Mouse (Mus musculus) B cell, adult (primary cell): ENCODE data around the gene Eif4a2. TPM values are rescaled to one million over a fixed set of nuclear protein-coding genes. Genes with fewer than 3 reads are reported as not detected.

Experiments used
- total RNA-seq: library from RNA; stranded (reverse); gene quantifications from 4 replicates; pipeline ENCODE4 v1.2.4, GENCODE M21; 2023; ENCODE audit not compliant: inconsistent age

Gene Eif4a2
- total RNA-seq: 1,189 to 1,229 TPM (median 1,224 TPM) in 4 replicates

GRCm38 (mm10) chr16:23107231-23107942, at the start of gene Eif4a2:
TSS of gene Eif4a2 (plus strand) at chr16:23107444.

GRCm38 (mm10) chr16:23057668-23058447, 49.4 kb upstream of the Eif4a2 start, which contains the start of gene Kng1:
TSS of gene Kng1 (plus strand) at chr16:23057865.

DNA sequence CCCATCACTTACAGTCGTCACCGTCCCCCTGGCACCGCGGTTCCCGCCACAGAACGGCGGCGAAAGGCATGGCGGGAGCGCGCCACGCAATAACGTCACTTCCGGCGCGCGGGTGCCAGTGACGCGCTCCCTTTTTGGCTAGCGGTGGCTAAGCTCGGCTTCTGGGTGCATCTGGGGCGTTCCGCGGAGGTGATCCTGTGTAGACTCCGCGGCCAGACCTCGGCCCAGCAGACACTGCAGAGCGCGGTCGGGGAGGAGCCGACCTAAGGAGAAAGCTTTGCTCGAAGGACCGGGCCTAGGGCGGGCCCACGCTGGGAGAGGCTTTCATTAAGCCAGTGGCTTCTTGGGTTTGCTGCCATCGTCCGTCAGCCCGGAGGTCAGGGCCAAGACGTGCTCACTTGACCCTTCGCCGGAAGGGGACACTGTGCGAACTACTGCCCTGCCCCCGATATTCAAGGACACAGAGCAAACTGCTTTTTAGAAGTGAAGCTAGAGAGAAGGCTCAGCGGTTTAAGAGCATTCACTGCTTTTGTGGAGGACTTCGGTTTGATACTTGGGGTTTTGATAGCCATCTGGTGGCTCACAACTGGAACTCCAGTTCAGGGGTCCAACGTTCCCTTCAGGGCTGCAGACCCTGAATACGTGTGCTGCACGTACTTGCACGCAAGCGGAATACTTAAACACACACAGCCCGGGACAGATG, 20.6 kb downstream of the Eif4a2 start, which contains the start of gene Rfc4:
Rfc4 (minus strand) TSS at position 65 of the 703 bp plus-strand sequence.

GRCm38 (mm10) chr16:23146280-23146679, 39.0 kb downstream of the Eif4a2 start, which contains the start of gene Adipoq:
TSS of gene Adipoq (plus strand) at chr16:23146536.

Other genes with a start within 250 kb of the Eif4a2 start
- gene Tbccd1, start 249.8 kb upstream of the Eif4a2 start, total RNA-seq: 20.9 to 33.3 TPM (median 22.2 TPM) in 4 replicates
- gene Dnajb11, start 249.6 kb upstream of the Eif4a2 start, total RNA-seq: 72.1 to 78.3 TPM (median 75.6 TPM) in 4 replicates
- gene Ahsg, start 216.2 kb upstream of the Eif4a2 start, total RNA-seq: not detected in 4 replicates
- not detected in 4 replicates for gene Fetub, start 189.1 kb upstream of the Eif4a2 start, total RNA-seq
- gene Hrg, start 156.4 kb upstream of the Eif4a2 start, total RNA-seq: not detected in 4 replicates
- gene Kng2, start 78.0 kb upstream of the Eif4a2 start, total RNA-seq: not detected in 4 replicates
- gene Kng1, start 49.6 kb upstream of the Eif4a2 start, total RNA-seq: not detected in 4 replicates
- gene Rfc4, start 20.3 kb downstream of the Eif4a2 start, total RNA-seq: 8.4 to 14.2 TPM (median 10.3 TPM) in 4 replicates
- gene Adipoq, start 39.1 kb downstream of the Eif4a2 start, total RNA-seq: not detected in 4 replicates
- 123 to 161 TPM (median 148 TPM) in 4 replicates for gene St6gal1, start 117.3 kb downstream of the Eif4a2 start, total RNA-seq